Mouse (Mus musculus) cerebellum, postnatal 4 days (tissue): Measurements from ENCODE around the gene Cul4a.
"Not testable (repeated sequence)": the region's sequence is repeated elsewhere in the genome, so short reads cannot be mapped to it uniquely, and the experiment has no call there.

Experiments used
- DNase-seq, 2 experiments: peaks; one replicate each; pipeline ENCODE4 v3.0.0; 2022; ENCODE audit warnings: low spot score in 2 of 2, mixed read lengths in 1 of 2

Cul4a gene

GRCm38 (mm10) chr8:13105087-13105881 lies at the start of gene Cul4a, which contains the start of gene Pcid2:
Gene Cul4a (plus strand): TSS chr8:13105621.
Gene Pcid2 (minus strand): TSS chr8:13105459.
- DNase-seq = peak; percentile 91 to 98

- no peak for DNase-seq
These were observed 48.1 kb upstream of the Cul4a start for GRCm38 (mm10) chr8:13057351-13057750.

- DNase-seq = no peak
These were observed 44.8 kb upstream of the Cul4a start, which contains the start of gene Proz for GRCm38 (mm10) chr8:13060441-13061150. Gene Proz (plus strand): TSS chr8:13060914.

- DNase-seq = no peak
These were observed 42.3 kb upstream of the Cul4a start for GRCm38 (mm10) chr8:13063112-13063511.

GRCm38 (mm10) chr8:13073255-13073654 lies 32.2 kb upstream of the Cul4a start:
- no peak for DNase-seq

- DNase-seq = no peak
These were observed 30.4 kb upstream of the Cul4a start for GRCm38 (mm10) chr8:13075044-13075443.

GRCm38 (mm10) chr8:13075579-13075978 lies 29.8 kb upstream of the Cul4a start:
- not testable (repeated sequence) for DNase-seq

- DNase-seq = no peak
These were observed 27.9 kb upstream of the Cul4a start for GRCm38 (mm10) chr8:13077542-13077941.

GRCm38 (mm10) chr8:13104691-13105086 lies 732 bp upstream of the Cul4a start:
- peak; percentile 95 for DNase-seq

GRCm38 (mm10) chr8:13105908-13106551 lies 609 bp downstream of the Cul4a start:
- peak in 1 of 2 experiments; percentile 35 for DNase-seq

GRCm38 (mm10) chr8:13107990-13108638 lies 2.7 kb downstream of the Cul4a start:
- DNase-seq = no peak

GRCm38 (mm10) chr8:13108967-13109366 lies 3.5 kb downstream of the Cul4a start:
- DNase-seq = no peak

- DNase-seq = no peak
These were observed 4.1 kb downstream of the Cul4a start for GRCm38 (mm10) chr8:13109416-13109960.

GRCm38 (mm10) chr8:13111917-13112316 lies 6.5 kb downstream of the Cul4a start:
- no peak for DNase-seq

GRCm38 (mm10) chr8:13113232-13113631 lies 7.8 kb downstream of the Cul4a start:
- DNase-seq = no peak

GRCm38 (mm10) chr8:13117096-13117495 lies 11.7 kb downstream of the Cul4a start:
- no peak for DNase-seq

GRCm38 (mm10) chr8:13118516-13118915 lies 13.1 kb downstream of the Cul4a start:
- DNase-seq = no peak

- no peak for DNase-seq
These were observed 15.7 kb downstream of the Cul4a start for GRCm38 (mm10) chr8:13120882-13121665.

GRCm38 (mm10) chr8:13122887-13123421 lies 17.5 kb downstream of the Cul4a start:
- DNase-seq = no peak

- DNase-seq = no peak
These were observed 19.5 kb downstream of the Cul4a start for GRCm38 (mm10) chr8:13124897-13125296.
